Mouse (Mus musculus) embryonic fibroblast, embryonic 13.5 days (primary cell): ENCODE measurements around the gene Serpina1f.

Experiments
- CTCF ChIP-seq: IDR thresholded peaks from 2 replicates; pipeline ENCODE4 v1.5.1; 2011; ENCODE audit warnings: mild to moderate bottlenecking, control low read depth, low read length, moderate library complexity, borderline replicate concordance; ENCODE audit not compliant: insufficient read depth
- POLR2A ChIP-seq: IDR thresholded peaks from 2 replicates; pipeline ENCODE4 v1.6.1; 2011; ENCODE audit warnings: low read depth, mild to moderate bottlenecking, control low read depth, low read length, moderate library complexity

- TF ChIP-seq CTCF (no peak), POLR2A (no peak)
These were observed at the start of gene Serpina1f for GRCm38 (mm10) chr12:103695429-103695828.
